Mouse (Mus musculus): ENCODE measurements around the gene Rplp2. TPM values are rescaled to one million over a fixed set of nuclear protein-coding genes. Genes with fewer than 3 reads are reported as not detected.

Rplp2 gene
- polyA plus RNA-seq, 1 experiment from 2014 or later, result 1,344 TPM

DNA sequence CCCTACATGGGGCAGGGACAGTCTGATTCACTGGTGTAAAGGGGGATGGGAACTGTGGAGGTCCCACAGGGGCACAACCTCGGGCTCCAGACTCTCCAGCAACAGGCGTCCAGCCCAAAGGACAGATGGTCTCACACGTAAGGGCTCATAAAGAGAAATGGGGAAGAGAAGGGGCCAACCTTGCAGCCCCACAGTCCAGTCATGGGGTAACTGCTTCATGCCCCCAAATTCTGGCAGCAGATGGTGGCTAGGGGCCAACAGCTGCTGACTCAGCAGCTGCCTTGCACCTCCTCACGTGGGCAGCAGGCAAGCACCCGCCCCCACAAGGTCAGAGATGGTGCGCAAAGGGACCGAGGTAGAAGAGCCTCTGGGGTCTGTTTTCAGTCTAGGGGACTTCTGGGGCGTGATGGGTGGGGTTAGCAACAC, 15.0 kb upstream of the Rplp2 start:
- WGBS, result 84% methylated on average over 8 of the region's 8 CpGs
- no peaks in the 10 kb centered on the region for H3K27me3 ChIP-seq
- H3K4me1 ChIP-seq, result peaks cover 52% of the 10 kb centered on the region
- no peak overlapping the region for H3K9ac ChIP-seq
- H3K36me3 ChIP-seq, result peaks cover 34% of the 10 kb centered on the region
- ATAC-seq (ENCODE audit: insufficient number of reproducible peaks, low FRiP score, low TSS enrichment, low read depth), result no peak
- no peaks in the 10 kb centered on the region for H3K9me3 ChIP-seq (replicated peaks)
- no peak overlapping the region for H3K4me2 ChIP-seq (replicated peaks)
- H3K4me3 ChIP-seq (replicated peaks), result no peak overlapping the region
- H3K27ac ChIP-seq (replicated peaks), result no peak overlapping the region

DNA sequence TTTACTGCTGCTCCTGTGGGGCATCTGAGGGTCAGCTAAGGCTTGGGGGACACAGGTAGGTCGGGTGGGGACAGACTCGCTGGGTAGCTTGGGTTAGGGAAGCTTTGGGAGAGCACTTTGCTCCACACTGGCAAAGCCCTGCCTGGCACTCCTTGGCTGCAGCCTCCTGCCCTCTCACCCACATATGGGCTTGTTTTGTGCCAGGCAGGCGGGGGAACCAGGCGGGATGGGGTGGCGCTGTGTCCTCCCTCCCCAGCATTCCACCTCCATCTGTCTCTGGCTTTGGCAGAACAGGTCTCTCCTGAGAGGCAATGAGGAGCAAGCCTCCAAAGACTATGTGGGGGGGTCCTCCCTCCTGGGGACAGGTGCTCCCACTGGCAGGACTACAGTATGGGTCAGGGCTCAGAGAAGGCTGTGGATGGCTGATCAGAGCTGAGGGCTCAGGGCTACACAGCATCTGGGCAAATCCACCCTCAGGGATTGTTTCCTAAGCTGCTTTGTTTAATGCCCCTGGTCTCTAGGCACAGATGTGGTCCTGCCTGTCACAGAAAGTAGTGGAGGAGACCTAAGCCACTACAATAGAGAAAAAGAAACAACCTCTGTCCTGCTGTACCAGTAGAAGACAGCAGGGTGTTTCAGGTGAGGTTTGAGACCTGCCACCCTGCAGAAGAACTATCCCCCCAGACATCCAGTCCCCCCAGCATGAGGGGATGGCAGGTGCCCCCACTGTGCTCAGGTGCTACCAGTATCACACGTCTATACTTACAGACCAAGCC, 14.2 kb upstream of the Rplp2 start:
- Histone ChIP-seq H3K27me3 (no peaks in the 10 kb centered on the region), H3K4me1 (peaks cover 57% of the 10 kb centered on the region), H3K4me3 (replicated peaks) (no peak overlapping the region), H3K36me3 (peaks cover 34% of the 10 kb centered on the region), H3K9ac (no peak overlapping the region), H3K27ac (replicated peaks) (no peak overlapping the region), H3K9me3 (replicated peaks) (no peaks in the 10 kb centered on the region), H3K4me2 (replicated peaks) (no peak overlapping the region)
- ATAC-seq (ENCODE audit: insufficient number of reproducible peaks, low FRiP score, low TSS enrichment, low read depth), result no peak
- WGBS, result 79% methylated on average over 6 of the region's 6 CpGs

DNA sequence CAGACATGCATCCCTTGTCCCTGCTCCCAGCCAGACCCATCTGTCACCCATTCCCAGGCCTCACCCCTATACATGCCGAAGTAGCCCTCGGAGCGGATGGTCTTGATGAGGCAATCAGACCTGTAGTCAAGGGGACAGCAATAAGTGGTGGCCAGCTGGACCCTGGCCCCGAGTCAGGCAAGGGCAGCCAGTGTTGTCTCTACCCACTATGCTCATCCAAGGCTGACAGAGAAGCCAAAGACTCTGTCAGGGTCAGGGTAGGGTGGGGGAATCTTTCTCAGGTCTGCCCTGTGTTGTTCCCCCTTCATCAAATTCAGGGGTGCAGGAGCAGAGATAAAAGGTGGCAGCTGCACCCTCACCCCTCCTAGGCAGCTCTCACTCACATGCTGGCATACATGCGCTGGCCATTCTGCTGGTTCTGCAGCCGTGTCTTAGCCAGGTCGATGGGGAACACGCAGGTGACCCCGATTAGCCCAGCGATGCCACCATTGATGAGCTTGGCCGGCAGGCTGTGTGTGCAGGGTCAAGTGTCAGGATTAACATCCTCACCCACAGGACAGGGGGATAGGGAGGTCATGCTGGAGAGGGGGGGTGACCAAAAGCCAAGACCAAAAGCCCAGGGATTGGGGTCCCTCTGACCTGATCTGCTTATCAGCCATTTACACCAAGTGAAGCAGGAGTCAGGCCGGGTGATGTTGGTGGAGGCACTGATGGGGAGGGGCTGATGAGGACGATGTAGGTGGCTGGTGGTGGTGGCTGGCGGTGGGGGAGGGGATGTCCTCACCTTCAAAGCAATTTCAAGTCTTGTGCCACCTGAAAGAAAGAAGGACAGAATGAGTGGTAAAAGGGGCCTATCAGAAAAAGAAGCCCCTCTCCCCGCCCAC, 13.4 kb upstream of the Rplp2 start:
- peaks cover 34% of the 10 kb centered on the region for H3K36me3 ChIP-seq
- H3K9ac ChIP-seq, result peak overlapping the region; percentile 44
- 70% methylated on average over 15 of the region's 15 CpGs for WGBS
- peak overlapping the region; percentile 84 for H3K4me2 ChIP-seq (replicated peaks)
- peak overlapping the region; percentile 53 for H3K4me3 ChIP-seq (replicated peaks)
- H3K4me1 ChIP-seq, result peaks cover 58% of the 10 kb centered on the region
- H3K27ac ChIP-seq (replicated peaks), result 0 out of 2 replicates have a peak overlapping the region, but pooled peaks have one; percentile 28
- no peaks in the 10 kb centered on the region for H3K9me3 ChIP-seq (replicated peaks)
- ATAC-seq (ENCODE audit: insufficient number of reproducible peaks, low FRiP score, low TSS enrichment, low read depth), result no peak
- no peaks in the 10 kb centered on the region for H3K27me3 ChIP-seq

DNA sequence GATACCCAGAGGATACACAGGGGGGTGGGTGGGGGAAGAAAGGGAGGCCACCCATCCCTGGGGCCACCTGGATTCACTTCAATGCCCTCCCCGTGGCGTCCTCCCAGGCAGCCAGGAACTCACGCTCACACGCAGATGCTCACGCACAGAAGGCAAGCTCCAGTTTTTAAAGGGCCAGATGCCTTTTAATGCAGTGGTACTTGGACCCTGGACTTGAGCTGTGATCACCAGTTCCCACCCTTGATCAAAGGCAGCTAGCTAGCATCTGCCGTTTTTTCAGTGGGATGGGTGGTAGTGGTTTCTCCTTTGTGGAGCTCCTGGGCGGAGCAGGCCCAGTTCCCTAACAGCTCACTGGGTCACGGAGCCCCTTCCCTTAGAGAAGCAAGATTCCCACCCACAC, 12.7 kb upstream of the Rplp2 start:
- H3K9ac ChIP-seq, result peak overlapping the region; percentile 44
- peaks cover 51% of the 10 kb centered on the region for H3K4me1 ChIP-seq
- peak overlapping the region; percentile 58; the same call in 1 of the 2 replicates for H3K27ac ChIP-seq (replicated peaks)
- no peaks in the 10 kb centered on the region for H3K9me3 ChIP-seq (replicated peaks)
- peak overlapping the region; percentile 84 for H3K4me2 ChIP-seq (replicated peaks)
- peak overlapping the region; percentile 53 for H3K4me3 ChIP-seq (replicated peaks)
- peaks cover 41% of the 10 kb centered on the region for H3K36me3 ChIP-seq
- no peaks in the 10 kb centered on the region for H3K27me3 ChIP-seq
- ATAC-seq (ENCODE audit: insufficient number of reproducible peaks, low FRiP score, low TSS enrichment, low read depth), result no peak
- 14% methylated on average over 8 of the region's 8 CpGs for WGBS

DNA sequence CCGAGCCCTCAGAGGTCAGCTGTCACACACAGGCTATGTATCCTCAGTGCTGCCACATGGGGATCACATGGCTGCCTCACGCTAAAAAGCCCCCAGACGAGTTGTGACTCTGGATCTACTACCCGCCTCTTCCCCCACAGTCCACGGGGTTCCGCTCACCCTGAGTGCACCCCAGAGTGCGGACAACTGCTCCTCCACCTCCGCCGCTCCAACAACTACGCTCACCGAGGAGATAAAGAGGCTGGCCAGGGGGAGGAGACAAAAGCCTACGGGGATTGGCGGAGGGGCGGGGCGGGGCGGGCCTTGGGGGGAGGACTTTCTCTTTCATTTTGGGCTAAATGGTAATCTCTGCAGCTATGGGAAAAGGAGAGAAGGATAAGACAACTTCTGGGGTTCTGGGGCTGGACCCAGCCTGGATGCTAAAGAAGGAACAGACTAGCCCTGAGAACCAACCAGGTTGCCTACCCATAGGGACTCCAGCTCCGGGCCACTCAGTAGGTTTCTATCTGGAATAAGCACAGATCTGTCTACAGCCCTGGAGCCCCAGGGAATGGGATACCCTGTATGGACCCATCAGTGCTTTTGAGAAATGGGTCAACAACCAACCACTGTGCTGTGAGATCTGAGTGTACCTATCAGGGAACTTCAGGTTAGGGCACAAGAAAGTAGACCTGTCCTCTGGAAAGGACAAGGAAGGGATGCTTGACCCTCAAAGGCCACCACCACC, 11.9 kb upstream of the Rplp2 start:
- Histone ChIP-seq H3K36me3 (peaks cover 47% of the 10 kb centered on the region), H3K27ac (replicated peaks) (peak overlapping the region; percentile 58)

DNA sequence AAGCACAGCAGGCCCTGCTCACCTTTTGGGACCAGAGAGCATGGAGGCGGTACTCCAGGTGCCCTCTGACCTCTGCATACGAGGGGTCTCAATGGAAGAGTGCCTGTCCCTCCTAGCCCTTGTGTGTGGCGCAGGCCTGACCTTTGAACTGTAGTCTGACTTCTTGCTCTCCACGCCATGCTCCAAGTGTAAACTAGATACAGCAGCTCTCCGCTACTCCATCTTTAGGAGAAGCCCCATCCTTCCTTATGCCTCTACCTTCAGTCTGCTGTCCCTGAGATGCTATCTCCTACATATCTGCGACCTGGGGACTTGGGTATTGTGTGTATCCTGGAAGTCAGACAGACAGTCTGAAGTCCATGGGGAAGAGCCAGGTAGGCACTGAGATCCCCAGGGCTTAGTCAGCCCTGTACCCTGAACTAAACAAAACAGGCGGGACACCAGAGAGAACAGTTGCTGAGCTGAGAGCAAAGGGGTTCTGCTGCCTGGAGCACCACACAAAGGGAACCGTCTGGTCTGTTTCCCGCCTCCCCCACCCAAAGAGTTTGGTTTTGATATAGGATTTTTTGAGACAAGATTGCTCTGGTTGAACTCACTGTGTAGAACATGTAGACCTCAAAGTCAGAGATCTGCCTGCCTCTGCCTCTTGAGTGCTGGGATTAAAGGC, 11.2 kb upstream of the Rplp2 start:
- Histone ChIP-seq H3K9ac (no peak overlapping the region), H3K27me3 (no peaks in the 10 kb centered on the region), H3K9me3 (replicated peaks) (no peaks in the 10 kb centered on the region), H3K36me3 (peaks cover 46% of the 10 kb centered on the region), H3K4me1 (peaks cover 50% of the 10 kb centered on the region), H3K4me3 (replicated peaks) (no peak overlapping the region), H3K4me2 (replicated peaks) (peak overlapping the region; percentile 84), H3K27ac (replicated peaks) (no peak overlapping the region)
- WGBS, result 79% methylated on average over 9 of the region's 9 CpGs
- no peak for ATAC-seq (ENCODE audit: insufficient number of reproducible peaks, low FRiP score, low TSS enrichment, low read depth)

More for the DNA sequence above, 11.9 kb upstream of the Rplp2 start:
- WGBS, result 4% methylated on average over 17 of the region's 17 CpGs
- Histone ChIP-seq H3K4me1 (peaks cover 44% of the 10 kb centered on the region), H3K9me3 (replicated peaks) (no peaks in the 10 kb centered on the region), H3K4me2 (replicated peaks) (peak overlapping the region; percentile 84), H3K27me3 (no peaks in the 10 kb centered on the region), H3K4me3 (replicated peaks) (peak overlapping the region; percentile 53), H3K9ac (peak overlapping the region; percentile 44; the same call in 1 of the 2 replicates)
- no peak for ATAC-seq (ENCODE audit: insufficient number of reproducible peaks, low FRiP score, low TSS enrichment, low read depth)

DNA sequence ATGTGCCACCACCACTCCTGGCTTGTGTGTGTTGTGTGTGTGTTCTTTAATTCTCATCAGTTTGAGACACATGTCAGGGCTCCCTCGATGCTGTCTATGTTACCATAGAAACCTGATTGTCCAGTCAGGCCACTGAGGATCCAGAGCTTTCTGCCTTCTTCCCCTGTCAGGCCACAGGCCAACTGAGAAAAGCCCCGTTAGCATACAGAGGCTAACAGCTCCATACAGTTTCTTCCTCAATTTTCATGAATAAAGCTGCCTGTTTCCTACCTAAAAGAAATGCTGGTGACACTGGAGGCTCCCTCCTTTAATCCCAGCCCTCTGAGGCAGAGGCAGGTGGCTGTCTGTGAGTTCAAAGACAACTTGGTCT, 10.7 kb upstream of the Rplp2 start:
- Histone ChIP-seq H3K36me3 (peaks cover 43% of the 10 kb centered on the region), H3K9ac (no peak overlapping the region), H3K27me3 (no peaks in the 10 kb centered on the region), H3K4me2 (replicated peaks) (peak overlapping the region; percentile 88), H3K27ac (replicated peaks) (no peak overlapping the region), H3K4me1 (peaks cover 55% of the 10 kb centered on the region), H3K4me3 (replicated peaks) (peak overlapping the region; percentile 68), H3K9me3 (replicated peaks) (no peaks in the 10 kb centered on the region)
- no peak for ATAC-seq (ENCODE audit: insufficient number of reproducible peaks, low FRiP score, low TSS enrichment, low read depth)
- 64% methylated on average over 2 of the region's 2 CpGs for WGBS

DNA sequence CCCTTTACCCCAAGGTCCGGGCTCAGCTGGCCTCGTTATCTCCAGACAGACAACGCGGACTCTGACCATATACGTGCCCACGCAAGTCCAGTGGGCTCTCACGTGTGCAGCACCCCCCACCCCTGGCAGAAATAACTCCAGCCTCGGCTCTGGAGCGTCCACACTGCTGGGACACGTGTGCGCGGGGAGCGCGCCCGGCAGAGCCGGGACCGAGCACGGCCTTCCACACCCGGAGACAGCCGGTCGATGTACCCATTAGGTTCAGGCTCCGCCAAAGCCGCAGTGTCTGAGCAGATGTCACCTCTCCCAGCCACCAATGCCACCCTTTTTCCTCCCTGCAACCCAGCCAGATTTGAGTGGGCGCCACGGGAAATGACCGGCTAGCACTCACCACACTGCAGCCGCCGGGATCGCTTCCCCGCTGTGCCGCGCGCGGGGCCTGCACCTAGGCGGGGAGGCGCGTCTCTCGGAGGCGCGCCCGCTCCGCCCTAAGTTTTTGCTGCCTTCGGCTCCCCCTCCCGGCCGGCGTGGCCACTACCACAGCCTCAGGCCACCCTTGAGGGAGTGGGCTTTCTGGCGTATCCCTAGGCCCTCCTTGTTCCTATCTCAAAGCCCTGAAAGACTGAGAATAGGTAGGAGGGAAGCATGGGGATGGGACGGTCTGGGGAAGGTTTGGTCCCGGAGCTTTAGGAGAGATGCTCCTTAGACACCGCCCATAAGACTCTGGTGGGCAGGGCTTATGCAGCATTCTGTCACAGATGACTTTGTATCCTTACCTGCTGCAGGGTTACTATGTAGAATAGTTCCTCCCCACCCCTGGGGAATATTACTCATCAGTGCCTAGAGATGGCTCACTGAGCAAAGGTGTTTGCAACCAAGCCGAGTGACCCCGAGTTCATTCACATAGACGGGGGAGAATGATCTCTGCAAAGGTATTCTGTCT, 9.7 kb upstream of the Rplp2 start, which contains the start of gene Slc25a22:
Slc25a22 (minus strand) TSS at position 715 of the 943 bp plus-strand sequence.
- Histone ChIP-seq H3K9me3 (replicated peaks) (no peaks in the 10 kb centered on the region), H3K9ac (peak within 1 kb of the TSS; percentile 49), H3K4me3 (replicated peaks) (peak within 1 kb of the TSS; percentile 68), H3K4me1 (peaks cover 63% of the 10 kb centered on the region), H3K4me2 (replicated peaks) (peak within 1 kb of the TSS; percentile 88), H3K27me3 (no peaks in the 10 kb centered on the region), H3K36me3 (peaks cover 35% of the 10 kb centered on the region), H3K27ac (replicated peaks) (peak within 1 kb of the TSS; percentile 53)
- ATAC-seq (ENCODE audit: insufficient number of reproducible peaks, low FRiP score, low TSS enrichment, low read depth), result peak; percentile 75
- 5% methylated on average over 53 of the region's 53 CpGs for WGBS

DNA sequence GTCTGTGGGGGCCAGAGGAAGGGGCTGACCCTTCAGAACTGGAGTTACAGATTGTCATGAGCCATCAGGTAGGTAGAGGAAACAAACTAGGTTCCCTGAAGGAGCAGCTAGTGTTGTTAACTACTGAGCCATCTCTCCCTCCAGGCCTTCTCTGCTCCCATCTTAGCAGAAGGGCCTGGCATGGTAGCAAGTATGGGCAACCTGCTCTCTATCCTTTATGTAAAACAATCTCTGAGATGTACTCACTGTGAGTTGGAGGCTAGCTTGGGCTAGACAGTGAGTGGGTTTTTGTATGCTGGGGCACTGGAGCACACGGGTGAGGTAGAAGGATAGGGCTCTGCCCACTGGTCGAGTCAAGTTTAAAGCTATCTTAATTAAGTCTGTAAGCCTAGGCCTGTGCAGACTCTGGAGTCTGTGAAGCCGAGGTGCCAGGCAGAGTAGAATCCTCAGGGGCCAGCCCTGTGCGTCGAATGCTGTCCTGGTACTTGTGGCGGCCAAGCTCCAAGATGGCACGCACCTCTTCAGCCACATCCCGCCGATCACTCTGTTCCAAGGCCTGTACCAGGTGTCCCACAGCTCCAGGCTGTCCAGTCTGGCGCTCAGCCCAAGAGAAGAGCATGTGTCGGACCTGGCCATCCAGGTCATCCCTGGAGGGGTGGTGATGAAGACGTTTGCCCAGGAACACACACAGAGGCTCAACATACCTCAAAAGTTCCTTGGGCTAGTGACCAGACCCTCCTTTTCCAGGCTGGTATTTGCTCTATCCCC, 8.8 kb upstream of the Rplp2 start:
- 90% methylated on average over 12 of the region's 12 CpGs for WGBS
- Histone ChIP-seq H3K9me3 (replicated peaks) (no peaks in the 10 kb centered on the region), H3K4me2 (replicated peaks) (no peak overlapping the region), H3K4me1 (peaks cover 71% of the 10 kb centered on the region), H3K27ac (replicated peaks) (no peak overlapping the region), H3K27me3 (no peaks in the 10 kb centered on the region), H3K36me3 (peaks cover 26% of the 10 kb centered on the region), H3K4me3 (replicated peaks) (no peak overlapping the region), H3K9ac (no peak overlapping the region)
- ATAC-seq (ENCODE audit: insufficient number of reproducible peaks, low FRiP score, low TSS enrichment, low read depth), result no peak
